Mouse (Mus musculus): ENCODE results near the gene Fam160a2. TPM values are rescaled to one million over a fixed set of nuclear protein-coding genes. Genes with fewer than 3 reads are reported as not detected.

The Fam160a2 gene
- 49.0 TPM for polyA plus RNA-seq (2017; shearing (Covaris generic))

DNA sequence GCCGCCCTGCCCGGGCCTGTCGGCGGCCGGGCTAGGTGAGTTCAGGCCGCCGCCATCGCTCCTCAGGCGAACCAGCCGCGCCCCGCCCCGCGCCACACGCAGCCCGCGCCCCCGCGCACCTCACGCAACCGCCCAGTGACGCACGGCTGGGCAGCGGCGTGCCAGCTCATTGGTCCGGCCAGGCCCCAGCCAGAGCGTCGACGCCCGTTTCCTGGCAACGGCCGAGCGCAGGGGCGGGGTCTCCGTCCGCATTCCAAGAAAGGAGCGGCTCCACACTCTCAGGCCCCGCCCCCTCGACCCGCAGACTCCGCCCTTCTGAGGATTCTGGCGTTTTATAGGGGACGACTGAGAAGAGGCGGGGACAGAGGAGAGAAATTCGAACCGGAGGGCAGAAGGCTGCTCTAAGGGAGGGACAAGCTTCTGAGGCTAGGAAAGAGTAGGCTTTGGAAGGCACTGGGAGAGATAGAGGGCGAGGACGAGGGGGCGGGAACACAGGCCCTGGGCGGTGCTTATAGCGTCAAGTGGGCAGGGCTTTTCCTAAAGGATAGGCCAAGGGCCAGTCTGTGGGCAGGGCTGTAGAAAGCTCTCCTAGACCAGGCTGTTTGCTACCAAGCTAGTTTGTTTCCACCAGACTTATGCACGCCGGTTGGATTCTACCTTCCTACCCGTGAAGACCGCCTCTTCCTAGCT, at the start of gene Fam160a2:
Gene Fam160a2 (minus strand): TSS at position 120 of the 690 bp plus-strand sequence.

GRCm38 (mm10) chr7:105425424-105426043, 25.7 kb upstream of the Fam160a2 start, which contains the start of gene Cckbr:
Gene Cckbr, plus strand, starts transcription at chr7:105425731.

DNA sequence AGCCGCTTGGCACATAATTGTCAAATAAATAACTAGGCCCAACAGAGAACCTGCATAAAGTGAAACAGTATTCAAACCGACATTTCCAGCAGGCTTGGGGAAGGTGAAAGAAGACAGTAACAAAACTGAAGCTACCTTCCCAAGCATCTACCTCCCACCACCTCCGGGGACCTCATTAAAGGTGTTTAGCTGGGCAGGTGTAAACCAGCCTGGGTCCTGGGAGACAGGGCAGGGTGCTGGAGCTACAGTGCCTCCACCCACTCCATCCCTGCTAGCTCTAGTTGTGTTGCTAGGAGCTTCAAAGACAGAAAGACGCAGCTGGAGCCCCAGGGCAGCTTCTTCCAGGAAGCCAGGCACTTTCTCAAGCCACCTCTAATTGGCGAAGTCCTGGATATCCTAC, 4.4 kb upstream of the Fam160a2 start, which contains the start of gene Cnga4:
Gene Cnga4 (plus strand): TSS at position 301 of the 400 bp plus-strand sequence.

DNA sequence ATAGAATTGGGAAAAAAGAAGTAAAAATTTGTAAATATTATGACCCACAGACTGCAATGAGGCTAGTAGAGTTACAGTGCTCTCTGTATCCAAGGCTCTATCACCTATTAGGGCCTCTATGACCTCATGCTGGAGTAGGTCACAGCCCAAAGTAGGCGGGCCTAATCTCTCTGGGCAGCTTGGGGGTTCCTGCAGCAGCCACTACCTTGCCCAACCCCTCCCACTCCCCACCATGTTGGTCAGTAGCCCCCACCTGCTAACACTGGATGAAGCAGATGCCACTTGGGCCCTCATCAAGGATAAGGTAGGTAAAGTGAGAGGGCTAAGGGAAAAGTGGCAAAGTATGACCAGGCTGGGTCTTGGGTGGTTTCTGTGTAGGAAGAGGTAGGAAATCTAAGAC, 25.0 kb downstream of the Fam160a2 start, which contains the start of gene Gm5901:
Gene Gm5901 (plus strand): TSS at position 173 of the 400 bp plus-strand sequence.

DNA sequence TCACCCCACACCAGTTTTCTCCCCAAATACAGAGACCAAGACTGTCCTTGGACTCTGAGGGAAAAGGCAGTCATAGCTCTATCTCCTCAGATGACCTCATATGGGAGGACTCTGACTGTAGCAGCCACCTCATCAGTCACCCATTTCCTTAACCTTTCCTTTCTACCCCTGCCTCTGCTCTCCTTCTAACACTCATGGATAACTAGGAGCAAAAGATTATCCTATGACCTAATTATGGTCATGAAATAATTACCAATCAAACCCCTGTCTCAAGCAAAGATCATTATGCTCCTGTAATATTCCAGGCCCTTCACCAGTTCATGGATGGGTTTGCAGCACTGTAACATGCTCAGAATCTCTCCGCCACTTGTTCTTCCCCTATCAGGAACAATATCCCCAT, 31.9 kb downstream of the Fam160a2 start, which contains the start of gene Olfr692:
Gene Olfr692 (plus strand): TSS at position 301 of the 400 bp plus-strand sequence.

DNA sequence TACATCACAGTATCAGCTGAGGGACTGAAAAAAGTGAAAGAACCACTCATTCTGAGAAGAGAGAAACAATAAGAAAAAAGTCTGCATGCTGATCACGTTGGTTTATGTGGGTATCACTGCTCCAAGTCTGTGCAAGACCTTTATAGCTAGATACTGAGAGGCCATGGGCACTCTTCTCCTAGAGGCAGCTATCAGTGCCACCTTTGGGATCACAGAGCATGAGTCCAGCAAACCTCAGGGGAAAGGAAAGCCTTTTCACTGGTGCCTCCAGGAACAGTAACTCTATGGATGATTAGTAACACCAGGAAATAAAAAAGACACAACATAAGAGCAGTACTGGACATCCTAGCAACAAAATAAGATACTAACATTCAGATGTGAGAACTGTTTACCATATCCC, 57.7 kb downstream of the Fam160a2 start, which contains the start of gene Olfr691:
Gene Olfr691 (minus strand): TSS at position 101 of the 400 bp plus-strand sequence.

DNA sequence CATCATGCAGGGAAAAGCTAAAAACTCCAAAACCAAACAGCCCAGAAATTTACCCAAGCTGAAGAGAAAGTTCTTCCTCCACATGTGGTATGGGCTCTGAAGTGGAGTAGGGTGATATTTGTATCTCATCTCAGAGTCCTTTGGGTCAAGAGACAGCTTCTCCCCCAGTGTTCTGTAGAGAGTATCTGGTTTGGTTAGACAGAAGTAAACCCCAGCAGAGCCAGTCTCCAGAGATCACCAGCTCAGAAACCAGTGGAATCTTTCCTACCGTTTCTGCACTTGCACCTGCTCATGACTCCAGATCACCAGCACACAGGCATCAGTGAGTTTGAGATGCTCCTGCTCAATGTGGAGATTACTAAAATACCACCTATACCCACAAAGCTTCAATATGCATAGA, 65.8 kb downstream of the Fam160a2 start, which contains the start of gene Olfr690:
Gene Olfr690 (minus strand): TSS at position 101 of the 400 bp plus-strand sequence.

Other genes with a start within 250 kb of the Fam160a2 start
- gene Olfr684, start 236.4 kb downstream of the Fam160a2 start, polyA plus RNA-seq (2017; shearing (Covaris generic)) = not detected
- not detected for gene Olfr685, start 214.0 kb downstream of the Fam160a2 start, polyA plus RNA-seq (2017; shearing (Covaris generic))
- not detected for gene Olfr686, start 192.6 kb downstream of the Fam160a2 start, polyA plus RNA-seq (2017; shearing (Covaris generic))
- not detected for gene Olfr688, start 112.0 kb downstream of the Fam160a2 start, polyA plus RNA-seq (2017; shearing (Covaris generic))
- not detected for gene Olfr689, start 88.9 kb downstream of the Fam160a2 start, polyA plus RNA-seq (2017; shearing (Covaris generic))
- gene Olfr690, start 66.0 kb downstream of the Fam160a2 start, polyA plus RNA-seq (2017; shearing (Covaris generic)) = not detected
- not detected for gene Olfr691, start 57.8 kb downstream of the Fam160a2 start, polyA plus RNA-seq (2017; shearing (Covaris generic))
- not detected for gene Olfr692, start 31.8 kb downstream of the Fam160a2 start, polyA plus RNA-seq (2017; shearing (Covaris generic))
- 1.0 TPM for gene Gm5901, start 25.0 kb downstream of the Fam160a2 start, polyA plus RNA-seq (2017; shearing (Covaris generic))
- gene Cnga4, start 4.5 kb upstream of the Fam160a2 start, polyA plus RNA-seq (2017; shearing (Covaris generic)) = not detected
- not detected for gene Cckbr, start 25.7 kb upstream of the Fam160a2 start, polyA plus RNA-seq (2017; shearing (Covaris generic))
- not detected for gene Cavin3, start 82.2 kb upstream of the Fam160a2 start, polyA plus RNA-seq (2017; shearing (Covaris generic))
- gene Smpd1, start 154.3 kb upstream of the Fam160a2 start, polyA plus RNA-seq (2017; shearing (Covaris generic)) = 46.6 TPM
- 11.6 TPM for gene Apbb1, start 181.6 kb upstream of the Fam160a2 start, polyA plus RNA-seq (2017; shearing (Covaris generic))
- not detected for gene Hpx, start 200.1 kb upstream of the Fam160a2 start, polyA plus RNA-seq (2017; shearing (Covaris generic))
- 2.1 TPM for gene Trim3, start 233.5 kb upstream of the Fam160a2 start, polyA plus RNA-seq (2017; shearing (Covaris generic))
- gene Timm10b, start 240.0 kb upstream of the Fam160a2 start, polyA plus RNA-seq (2017; shearing (Covaris generic)) = 209 TPM
- 25.8 TPM for gene Arfip2, start 240.4 kb upstream of the Fam160a2 start, polyA plus RNA-seq (2017; shearing (Covaris generic))
- gene Gm45799, start 240.5 kb upstream of the Fam160a2 start, polyA plus RNA-seq (2017; shearing (Covaris generic)) = 8.0 TPM

Measured in inflammation-experienced regulatory T-cells, adult 16 weeks (primary cell).